Mouse (Mus musculus) B cell, adult (primary cell): ENCODE data around the gene Ints7. TPM values are rescaled to one million over a fixed set of nuclear protein-coding genes. Genes with fewer than 3 reads are reported as not detected.

Source experiments
- total RNA-seq: library from RNA; stranded (reverse); gene quantifications from 4 replicates; pipeline ENCODE4 v1.2.4, GENCODE M21; 2023; ENCODE audit not compliant: inconsistent age

Gene Ints7
- 66.1 to 72.7 TPM (median 70.5 TPM) in 4 replicates for total RNA-seq

DNA sequence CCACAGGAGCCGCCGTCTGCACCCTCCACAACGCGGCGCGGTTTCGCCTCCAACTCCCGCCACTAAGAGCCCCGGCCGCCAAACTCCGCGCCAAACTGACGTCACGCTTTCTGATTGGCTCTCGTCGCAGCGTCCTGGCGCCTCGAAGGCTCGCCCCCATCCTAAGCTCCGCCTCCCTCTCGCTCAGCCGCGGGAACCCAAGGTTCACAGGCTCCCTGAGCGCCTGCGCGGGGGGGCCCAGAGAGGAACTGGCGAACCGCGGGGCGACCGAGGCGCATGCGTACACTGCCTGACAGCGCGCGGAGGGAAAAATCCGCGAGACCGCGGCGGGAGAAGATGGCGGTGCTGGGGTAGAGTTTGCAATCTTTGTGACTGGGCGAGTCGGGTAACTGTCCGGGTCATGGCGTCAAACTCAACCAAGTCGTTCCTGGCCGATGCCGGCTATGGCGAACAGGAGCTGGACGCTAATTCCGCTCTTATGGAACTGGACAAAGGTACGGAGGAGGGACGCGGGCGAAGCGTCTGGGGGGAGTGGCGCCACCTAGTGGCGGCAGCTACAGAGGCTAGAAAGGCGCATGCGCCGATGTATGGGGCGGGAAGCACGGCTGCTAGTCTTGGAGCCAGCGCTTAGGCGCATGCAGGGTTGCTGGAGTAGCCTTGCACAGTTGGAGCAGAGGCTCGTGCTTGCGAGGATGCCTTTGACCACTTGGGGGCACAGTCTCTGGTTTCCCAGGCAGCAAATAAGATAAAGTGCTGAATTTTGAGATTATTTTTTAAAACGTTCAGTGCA is at the start of gene Ints7, which contains the start of gene Dtl:
Gene Ints7 (plus strand): TSS at position 179 of the 790 bp plus-strand sequence.
Gene Dtl (minus strand): TSS at position 87 of the 790 bp plus-strand sequence.

Other genes with a start within 250 kb of the Ints7 start
- gene Tmem206, start 249.7 kb upstream of the Ints7 start, total RNA-seq: 31.0 to 39.9 TPM (median 36.4 TPM) in 4 replicates
- 204 to 211 TPM (median 207 TPM) in 4 replicates for gene Ppp2r5a, start 172.4 kb upstream of the Ints7 start, total RNA-seq
- 8.6 to 9.6 TPM (median 9.0 TPM) in 4 replicates for gene Dtl, start 92 bp upstream of the Ints7 start, total RNA-seq
- gene Lpgat1, start 142.2 kb downstream of the Ints7 start, total RNA-seq: 92.3 to 110 TPM (median 103 TPM) in 4 replicates
- gene Nek2, start 245.8 kb downstream of the Ints7 start, total RNA-seq: 2.3 to 2.9 TPM (median 2.6 TPM) in 4 replicates